Mouse (Mus musculus): ENCODE results near the gene Inppl1.

Inppl1 gene

DNA sequence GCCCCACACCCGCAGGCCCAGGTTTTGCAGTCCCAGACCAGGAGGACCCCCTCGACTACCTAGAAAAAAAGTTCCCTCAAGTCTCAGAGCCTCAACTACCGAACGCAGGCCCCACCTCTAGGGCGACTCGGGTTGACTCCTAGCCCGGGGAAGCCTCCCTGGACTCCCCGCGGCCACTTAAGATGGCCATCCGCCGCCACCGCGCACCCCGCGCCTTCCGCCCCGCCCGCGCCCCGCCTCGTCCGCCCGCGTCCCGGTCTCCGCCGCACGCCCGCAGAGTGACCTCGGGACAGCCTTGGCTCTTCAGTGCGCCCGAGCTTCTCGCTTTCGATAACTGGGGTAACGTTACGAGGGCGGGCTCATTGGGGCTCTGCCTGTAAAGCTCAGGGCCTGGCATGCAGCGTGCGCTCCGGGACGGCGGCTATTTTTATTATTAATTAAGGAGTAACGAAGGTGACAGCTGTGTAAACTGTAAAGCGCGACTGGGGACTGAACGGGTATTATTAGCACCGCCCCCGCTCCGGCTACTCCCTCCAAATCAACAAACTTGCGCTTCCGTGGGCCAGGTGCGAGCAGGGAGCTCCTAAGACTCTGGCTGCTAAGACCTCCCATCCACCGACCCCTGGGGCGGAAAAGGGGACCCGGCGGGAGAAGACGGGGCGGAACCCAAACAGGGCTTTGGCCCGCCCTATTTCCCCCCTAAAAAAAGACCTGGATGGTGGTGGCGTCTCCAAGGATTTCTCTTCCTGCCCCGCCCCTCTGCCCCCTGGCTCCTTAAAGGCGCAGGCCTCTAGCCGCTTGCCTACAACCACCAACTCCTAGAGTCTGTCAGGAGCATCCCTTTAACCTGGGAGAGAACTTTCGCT lies at the start of gene Inppl1:
Gene Inppl1, minus strand, starts transcription at position 624 of the 866 bp plus-strand sequence.
- DNase-seq, result peak; percentile 83

DNA sequence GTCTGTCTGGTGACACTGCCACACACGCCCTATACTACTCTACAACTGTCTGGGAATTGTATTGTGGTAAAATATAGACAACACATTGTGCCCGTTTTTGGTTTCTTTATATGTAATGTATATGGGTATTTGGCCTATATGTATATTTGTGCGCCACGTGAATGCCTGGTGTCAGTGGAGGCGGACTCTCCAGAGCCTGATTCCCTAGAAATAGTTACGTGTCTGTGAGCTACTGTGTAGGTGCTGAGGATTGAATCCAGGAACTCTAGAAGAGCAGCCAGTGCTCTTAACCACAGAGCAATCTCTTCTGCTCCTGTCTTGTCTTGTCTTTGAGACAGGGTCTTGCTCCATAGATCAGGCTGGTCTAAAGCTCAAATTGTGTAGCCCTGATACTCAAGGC lies 48.2 kb upstream of the Inppl1 start:
- no peak for DNase-seq

DNA sequence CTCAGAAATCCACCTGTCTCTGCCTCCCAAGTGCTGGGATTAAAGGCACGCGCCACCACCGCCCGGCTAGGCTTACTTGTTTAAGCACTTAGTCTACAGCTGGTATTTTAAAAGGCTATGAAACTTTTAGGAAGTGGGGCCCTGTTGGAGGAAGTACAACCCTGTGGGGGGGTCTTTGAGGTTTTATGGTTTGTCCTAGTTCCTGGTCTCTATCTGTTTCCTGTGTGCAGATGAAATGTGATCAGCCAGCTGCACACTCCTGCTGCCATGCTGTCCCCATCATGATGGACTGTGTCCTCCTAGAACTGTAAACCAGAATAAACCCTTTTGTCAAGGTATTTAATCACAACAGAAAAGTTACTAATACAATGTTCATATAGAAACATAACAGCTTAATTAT lies 46.1 kb upstream of the Inppl1 start:
- DNase-seq, result no peak

DNA sequence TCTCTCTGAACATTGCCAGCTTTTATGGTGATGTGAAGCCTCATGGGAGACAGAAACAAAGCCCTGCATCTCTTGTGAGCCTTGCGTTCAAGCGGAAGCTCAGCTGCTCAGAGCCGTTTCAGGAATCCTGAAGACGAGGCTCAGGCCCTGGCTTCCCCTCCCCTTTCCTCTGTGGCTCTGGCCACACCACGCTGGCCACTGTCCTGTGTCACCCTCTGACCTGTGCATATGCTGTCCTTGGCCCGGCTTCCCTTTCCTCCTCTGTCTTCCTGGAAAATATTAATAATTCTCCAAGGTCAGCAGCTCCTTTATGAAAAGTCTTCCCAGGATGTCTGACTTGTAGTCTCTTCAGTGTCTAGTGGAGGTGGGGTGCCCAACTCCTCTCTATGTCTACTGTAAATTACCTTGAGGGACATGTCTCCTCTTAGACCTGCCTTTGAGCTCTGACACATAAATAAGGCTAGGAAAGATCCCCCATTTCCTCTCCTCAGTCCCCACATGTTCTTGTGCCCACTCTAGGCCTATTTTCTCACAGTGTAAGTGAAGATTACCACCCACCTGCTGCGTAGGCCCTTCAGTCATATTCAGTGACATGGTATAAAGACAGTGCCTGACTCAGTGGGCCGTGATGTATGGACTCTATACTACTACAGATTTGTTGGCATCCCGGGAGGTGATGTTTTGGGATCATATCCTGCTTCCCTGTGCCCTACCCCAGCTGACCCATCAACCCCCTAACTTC lies 44.6 kb upstream of the Inppl1 start:
- no peak for DNase-seq

DNA sequence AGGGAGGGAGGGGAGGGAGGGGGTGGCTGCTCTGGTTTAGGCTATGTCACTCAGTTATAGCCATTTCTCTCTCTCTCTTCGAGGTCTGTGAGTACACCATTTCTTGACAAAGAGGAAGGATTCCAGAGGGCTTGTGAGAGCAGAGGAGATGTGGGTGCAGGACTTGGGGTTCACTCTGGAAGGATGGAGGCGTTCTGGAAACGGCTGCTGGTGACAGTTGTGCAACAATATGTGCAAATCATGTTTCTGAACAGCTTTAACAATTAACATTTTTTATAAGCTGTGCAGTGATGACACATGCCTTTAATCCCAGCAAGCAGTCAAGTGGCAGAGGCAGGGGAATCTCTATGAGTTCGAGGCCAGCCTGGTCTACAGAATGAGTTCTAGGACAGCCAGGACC lies 42.8 kb upstream of the Inppl1 start:
- no peak for DNase-seq

DNA sequence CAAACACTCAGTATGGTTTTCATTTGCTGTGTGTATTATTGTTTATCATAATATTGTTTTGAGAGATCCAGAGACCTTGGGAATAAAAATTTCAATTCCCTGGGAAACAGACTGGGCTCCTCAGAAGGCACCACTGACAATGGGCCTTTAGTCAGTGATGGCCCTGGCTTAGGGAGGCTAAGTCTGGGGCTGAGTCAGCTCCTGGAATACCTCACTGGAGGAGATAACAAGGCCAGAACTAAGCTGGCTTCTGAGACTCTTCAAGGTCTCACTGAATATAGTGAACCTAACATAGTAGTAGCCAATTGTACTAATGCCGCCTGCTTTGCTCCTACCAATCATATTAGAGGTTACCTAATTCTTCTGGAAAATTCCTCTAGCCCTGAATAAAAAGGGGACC lies 37.9 kb upstream of the Inppl1 start:
- no peak for DNase-seq

DNA sequence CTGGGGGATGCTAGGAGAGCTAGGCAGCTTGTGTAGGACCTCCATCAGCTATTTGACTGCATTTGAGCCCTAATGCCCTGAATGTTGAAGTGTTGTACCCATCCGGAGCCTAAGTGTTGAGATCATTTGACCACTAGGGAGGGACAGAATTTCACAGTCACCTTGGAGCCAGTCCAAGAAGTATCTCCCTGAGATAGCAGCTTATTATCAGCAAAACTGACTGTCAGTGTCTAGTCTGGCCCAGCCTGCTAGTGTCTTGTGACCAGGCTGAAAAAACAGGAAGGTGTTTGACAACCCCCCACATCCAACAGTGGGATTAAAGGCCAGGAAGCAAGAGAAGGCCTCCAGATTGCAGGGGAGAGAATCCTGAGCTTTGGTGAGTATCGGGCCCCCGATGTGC lies 33.3 kb upstream of the Inppl1 start:
- no peak for DNase-seq

DNA sequence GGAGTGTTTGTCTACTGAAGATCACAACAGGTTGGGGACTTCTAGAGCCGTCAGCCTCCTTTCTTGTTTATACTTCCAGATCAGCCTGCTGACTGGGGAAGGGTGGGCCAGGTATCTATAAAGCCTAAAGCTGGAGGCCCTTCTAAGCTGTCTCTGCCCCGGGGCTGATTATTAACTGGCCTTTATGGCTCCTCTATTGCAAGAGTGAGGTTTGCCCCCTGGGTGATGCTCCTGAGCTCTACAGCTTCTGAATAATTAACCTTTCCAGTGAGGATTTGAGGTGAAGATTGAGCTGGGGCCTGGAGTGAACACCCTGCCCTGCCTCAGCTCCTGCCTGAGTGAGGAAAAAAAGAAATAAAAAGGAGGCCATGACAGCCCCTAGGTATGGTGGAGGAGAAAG lies 32.6 kb upstream of the Inppl1 start, which contains the start of gene Folr1:
Gene Folr1, minus strand, starts transcription at position 160 of the 400 bp plus-strand sequence.
- DNase-seq, result no peak

DNA sequence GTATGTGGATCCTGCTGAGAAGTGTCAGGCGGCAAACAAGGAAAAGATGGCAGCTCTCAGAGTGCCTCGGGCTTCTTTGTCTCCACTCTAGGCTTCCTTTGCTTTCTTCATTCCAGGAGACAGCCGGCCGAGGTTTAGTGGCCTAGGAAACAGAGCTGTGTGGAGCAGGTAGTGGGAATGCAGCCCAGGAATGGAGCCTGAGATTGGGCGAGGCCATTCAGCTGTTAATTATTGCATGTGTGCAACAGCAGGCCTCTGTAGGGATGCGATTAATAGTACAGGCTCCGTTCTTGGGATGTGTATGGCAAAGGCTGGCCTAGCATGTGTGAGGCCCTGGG lies 31.1 kb upstream of the Inppl1 start:
- DNase-seq, result no peak

DNA sequence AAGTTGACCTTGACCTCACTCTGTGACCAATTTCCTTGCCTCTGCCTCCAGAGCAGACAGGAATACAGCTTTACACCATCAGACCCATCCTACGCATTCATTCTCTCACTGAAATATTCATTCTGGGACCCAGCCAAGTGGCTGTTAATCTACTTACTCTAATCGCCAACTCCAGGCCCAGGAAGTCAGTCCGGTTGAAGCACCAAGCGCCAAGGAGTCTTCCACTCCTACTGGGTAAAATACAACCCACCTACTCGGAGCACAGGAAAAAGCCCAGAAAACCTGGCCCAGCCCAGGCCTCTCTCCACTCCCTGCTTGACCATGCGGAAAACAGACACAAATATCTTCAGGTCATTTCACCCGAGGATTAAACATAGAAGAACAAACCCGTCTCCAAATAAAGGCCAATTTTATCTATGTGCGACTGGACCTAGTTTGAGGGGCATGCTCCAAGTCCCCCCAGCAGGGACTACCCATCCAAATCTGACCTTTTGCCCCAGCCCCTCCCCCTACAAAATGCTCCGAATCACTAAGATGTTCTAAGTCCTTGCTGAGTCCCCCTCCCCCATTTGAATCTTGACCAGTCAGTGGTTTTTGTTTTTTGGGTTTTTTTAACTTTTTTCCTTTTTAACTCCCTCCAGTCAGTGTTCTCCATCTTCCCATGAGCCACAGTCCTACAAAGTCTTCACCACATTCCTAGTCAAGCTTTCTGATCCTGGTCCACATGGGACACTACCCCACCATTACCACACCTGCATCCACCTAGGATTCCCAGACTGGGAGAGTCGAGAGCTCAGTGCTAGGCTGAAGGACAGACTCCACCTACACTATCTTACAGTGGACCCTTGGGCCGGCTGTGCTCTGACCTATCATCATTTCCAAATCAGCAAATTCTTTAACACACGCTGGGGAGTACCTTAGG lies 30.5 kb upstream of the Inppl1 start:
- no peak for DNase-seq

DNA sequence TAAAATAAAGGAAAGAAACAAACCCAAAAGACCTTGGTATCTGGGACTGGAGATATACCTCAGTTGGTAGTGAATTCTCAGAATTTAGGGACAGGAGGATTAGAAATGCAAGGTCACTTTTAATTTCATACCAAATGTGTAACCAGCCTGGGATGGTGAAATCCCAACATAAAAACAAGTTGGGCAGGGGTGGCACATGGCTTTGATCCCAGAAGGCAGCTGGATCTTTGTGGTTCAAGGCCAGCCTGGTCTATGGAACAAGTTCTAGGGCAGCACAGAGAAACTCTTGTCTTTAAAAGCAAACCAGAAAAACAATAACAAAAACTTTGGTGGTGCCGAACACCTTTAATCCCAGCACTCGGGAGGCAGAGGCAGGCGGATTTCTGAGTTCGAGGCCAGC lies 29.5 kb upstream of the Inppl1 start:
- DNase-seq, result no peak

DNA sequence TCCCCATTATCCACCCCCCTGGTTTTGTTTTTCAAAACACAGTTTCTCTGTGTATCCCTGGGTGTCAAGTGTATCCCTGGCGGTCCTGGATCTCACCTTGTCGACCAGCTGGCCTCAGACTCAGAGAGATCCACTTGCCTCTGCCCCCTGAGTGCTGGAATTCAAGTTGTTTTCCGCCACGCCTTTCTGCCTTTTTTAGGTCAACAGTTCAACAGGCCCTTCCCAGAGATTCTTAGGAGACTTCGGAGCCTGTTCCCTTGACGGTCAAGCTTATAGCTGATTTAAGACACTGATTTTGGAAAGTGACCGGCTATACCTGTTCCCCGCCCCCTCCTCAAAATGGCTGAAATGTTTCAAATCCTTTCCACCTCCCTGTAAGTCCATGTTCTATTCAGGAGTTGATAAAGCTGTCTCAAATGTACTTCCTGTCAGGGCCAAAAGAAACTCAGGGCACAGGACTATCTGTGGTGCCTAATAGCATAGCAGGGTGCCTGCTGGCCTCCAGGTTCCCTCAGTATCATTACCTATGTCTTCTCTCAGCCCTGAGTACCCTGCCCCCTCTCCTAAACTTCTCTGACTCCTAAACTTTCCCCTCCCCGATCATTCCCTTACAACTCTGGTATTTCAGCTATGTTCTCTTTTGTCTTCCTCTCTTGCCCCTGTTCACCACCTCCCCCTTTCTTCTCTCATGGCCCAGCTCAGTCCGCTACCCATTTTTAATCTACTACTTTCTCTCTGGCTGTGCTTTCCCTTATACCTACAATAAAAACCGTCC lies 28.6 kb upstream of the Inppl1 start:
- DNase-seq, result no peak

DNA sequence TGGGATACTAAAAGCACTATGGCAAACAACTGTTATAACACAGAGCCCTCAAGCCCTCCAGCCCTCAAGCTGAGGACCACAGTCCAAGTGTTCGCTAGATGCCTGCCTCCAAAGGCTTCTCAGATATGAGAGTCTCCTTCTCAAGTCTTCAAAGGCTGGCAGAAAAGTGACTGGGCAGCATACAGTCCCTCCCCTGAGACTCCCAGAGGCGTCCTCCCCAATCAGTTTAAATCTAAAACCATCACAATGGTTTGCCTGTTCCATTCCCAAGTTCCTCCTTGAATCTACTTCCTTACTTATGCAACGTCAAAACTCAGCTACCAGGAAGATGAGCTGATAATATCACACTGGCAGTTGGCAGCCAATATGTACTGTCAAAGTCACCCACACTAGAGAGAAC lies 25.4 kb upstream of the Inppl1 start, which contains the start of gene Anapc15:
Gene Anapc15, plus strand, starts transcription at position 301 of the 400 bp plus-strand sequence.
- no peak for DNase-seq

DNA sequence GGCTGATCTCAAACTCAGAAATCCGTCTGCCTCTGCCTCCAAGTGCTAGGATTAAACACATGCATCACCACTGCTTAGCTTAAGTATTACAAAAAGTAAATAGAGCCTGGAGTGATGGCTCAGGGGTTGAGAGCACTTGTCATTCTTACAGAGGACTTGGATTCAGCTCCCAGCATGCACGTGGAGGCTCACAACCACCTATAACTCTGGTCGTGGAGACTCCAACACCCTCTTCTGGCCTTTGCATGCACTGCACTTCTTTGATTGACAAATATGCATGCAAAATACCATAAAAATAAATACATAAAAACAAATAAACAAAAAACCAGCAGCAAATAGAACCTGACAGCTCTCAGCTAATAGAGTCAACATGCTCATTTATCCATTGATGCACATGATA lies 24.3 kb upstream of the Inppl1 start:
- DNase-seq, result no peak

DNA sequence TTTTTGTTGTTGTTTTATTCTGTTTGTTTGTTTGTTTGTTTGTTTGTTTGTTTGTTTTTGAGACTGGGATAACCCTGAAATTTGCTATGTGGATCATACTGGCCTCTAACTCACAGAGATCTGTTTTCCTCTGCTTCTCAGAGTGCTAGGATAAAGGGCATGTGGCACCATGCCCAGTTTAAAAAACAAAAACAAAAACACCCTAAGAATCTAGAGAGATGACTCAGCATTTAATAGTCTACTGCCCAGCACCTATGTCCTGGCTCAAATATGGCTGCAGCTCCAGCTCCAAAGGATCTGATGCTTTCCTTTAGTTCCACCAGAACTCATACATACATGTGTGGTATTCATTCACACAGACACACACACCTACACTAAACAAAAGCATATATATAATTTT lies 22.9 kb upstream of the Inppl1 start:
- DNase-seq, result no peak

DNA sequence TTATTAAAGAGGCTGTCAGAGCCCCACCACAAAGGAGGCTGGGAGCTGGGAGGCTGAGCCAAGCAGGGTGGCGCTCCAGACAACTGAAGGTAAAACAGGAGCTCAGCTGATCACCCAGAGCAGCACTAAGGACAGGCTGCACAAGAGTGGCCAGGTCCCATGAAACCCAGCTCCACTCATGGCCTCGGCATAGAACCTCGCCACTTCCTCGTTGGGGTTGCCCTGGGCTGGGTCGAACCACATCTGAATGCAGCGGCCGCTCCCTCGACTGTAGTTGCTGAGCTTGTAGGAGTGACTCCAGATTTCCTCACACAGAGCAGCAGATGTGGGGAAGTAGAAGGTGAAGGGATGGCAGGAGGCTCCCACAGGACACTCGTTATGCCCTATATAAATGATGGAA lies 20.3 kb upstream of the Inppl1 start:
- no peak for DNase-seq

DNA sequence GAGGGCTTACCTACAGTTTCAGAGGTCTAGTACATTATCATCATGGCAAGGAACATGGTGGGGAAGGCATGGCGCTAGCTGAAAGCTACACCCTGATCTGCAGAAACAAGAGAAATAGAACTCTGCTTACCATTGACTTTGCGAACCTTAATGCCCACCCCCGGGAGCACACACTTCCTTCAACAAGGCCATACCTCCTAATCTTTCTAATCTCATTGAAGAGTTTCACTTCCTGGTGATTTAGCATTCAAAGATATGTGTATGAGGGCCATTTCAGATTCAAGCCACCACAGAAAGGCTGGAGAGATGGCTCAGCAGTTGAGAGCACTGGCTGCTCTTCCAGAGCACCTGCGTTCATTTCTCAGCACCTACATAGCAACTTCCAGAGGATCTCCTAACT lies 19.1 kb upstream of the Inppl1 start, which contains the start of gene Folr2:
Gene Folr2, minus strand, starts transcription at position 101 of the 400 bp plus-strand sequence.
- no peak for DNase-seq

DNA sequence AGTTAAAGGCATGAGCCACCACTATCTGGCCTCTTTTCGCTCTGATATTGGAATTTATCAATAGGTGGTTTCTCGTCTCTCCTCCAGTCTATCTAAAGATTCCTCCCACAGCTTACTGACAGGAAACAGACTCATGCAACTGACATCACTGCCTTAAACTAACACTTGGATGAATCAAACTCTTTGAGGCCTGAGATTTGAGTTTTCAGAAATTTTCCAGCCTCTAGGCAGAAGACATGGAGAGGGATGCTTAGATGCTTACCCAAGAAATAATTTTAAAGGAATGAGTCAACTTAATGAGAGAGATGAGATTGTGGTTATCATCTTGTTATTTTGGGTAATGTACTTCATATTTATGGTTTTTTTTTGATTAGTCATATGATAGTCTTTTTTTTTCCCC lies 15.8 kb upstream of the Inppl1 start:
- DNase-seq, result no peak

DNA sequence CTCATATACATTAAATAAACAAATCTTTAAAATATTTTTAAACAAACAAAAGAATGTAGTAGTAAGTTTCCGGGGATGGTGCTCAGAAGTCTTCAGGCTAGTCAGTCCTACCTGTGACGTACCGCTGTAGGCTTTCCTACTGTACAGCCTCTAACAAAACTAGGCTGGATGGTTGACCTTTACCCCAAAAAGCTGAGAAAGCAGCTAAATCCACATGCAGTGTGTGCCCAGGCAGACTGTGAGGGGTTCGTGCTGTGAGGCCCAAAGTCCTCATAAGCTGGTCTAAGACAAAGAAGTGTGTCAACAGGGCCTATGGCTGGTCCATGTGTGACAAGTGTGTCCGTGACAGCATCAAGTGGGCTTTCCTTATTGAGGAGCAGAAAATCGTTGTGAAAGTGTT lies 14.8 kb upstream of the Inppl1 start:
- DNase-seq, result no peak

DNA sequence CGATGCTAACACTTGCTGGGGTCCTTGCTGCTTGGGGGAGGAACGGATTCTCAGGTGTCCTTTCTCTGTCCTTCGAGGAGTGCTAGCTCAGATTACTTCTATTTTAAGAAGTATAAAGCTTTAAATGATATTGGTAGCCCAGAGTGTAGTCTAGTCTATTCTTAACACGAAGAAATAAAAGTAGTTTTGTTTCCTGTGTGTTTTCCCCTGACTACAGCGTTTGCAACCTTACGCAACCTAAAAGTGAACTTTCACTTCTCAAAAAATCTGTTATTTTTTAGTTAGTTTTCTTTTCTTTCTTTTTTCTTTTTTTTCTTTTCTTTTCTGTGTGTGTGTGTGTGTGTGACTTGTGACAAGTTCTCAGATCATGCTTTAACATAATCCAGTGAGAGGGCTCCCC lies 13.7 kb upstream of the Inppl1 start:
- no peak for DNase-seq

DNA sequence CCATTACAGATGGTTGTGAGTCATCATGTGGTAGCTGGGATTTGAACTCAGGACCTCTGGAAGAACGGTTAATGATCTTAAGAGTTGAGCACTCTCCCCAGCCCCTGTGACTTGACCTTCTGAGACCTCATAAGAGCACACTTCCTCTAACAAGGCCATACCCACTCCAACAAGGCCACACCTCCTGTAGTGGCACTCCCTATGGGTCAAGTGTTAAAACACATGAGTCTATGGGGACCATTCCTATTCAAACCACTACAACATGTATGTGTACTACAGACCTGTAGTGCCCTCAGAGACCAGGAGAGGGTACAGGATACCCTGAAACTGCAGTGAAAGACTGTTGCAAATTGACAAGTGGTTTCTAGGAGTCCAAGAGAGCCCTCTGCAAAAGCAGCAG lies 9.9 kb upstream of the Inppl1 start:
- no peak for DNase-seq

DNA sequence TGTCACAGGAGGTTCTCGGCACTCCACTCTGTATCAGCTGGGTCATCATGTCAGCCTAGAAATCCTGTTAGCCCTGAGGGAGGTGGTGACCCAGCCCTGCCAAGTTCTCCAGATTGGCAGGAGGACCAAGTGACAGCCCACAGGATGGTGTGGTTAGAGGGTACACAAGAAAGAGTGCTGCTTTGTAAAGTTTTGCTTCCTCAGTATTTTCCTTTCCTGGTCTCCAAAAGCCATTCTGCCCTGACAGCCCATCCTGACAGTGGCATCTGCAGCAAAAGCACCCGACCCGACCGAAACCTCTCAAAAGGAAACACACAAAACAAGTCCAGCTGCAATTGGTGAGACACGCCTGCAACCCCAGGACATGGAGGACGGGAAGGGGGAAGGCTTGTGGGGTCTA lies 6.2 kb upstream of the Inppl1 start:
- no peak for DNase-seq
